Mouse (Mus musculus): Measurements from ENCODE around the gene Ntm. TPM values are rescaled to one million over a fixed set of nuclear protein-coding genes. Genes with fewer than 3 reads are reported as not detected.

Gene Ntm
- polyA plus RNA-seq, 1 experiment from 2014 or later, result 14.3 TPM

- Histone ChIP-seq H3K4me1 (replicated peaks; ENCODE audit: control insufficient read depth, insufficient read depth, low read length) (no peaks in the 10 kb centered on the region), H3K27me3 (ENCODE audit: control insufficient read depth, insufficient read depth, low read length) (no peaks in the 10 kb centered on the region), H3K27ac (ENCODE audit: low read depth, low read length) (no peak overlapping the region), H3K4me3 (ENCODE audit: low read depth, low read length) (no peak overlapping the region), H3K4me2 (ENCODE audit: low read depth, low read length, severe bottlenecking) (no peak overlapping the region), H3K9ac (ENCODE audit: low read length) (no peak overlapping the region), H3K9me3 (ENCODE audit: control insufficient read depth, low read length) (no peaks in the 10 kb centered on the region), H3K36me3 (ENCODE audit: control insufficient read depth, insufficient read depth, low read length) (no peaks in the 10 kb centered on the region)
- ATAC-seq (replicated peaks; ENCODE audit: low FRiP score), result no peak
- WGBS, result 75% methylated on average over 9 of the region's 9 CpGs
- no peak for DNase-seq (ENCODE audit: low spot score)
These were observed 64.4 kb downstream of the Ntm start for GRCm38 (mm10) chr9:29898406-29899054.

- no peak overlapping the region for H3K9ac ChIP-seq (ENCODE audit: low read length)
- H3K4me3 ChIP-seq (ENCODE audit: low read depth, low read length), result no peak overlapping the region
- ATAC-seq (replicated peaks; ENCODE audit: low FRiP score) (no peak), DNase-seq (ENCODE audit: low spot score) (no peak)
- no peak overlapping the region for H3K27ac ChIP-seq (ENCODE audit: low read depth, low read length)
- no peak overlapping the region for H3K4me2 ChIP-seq (ENCODE audit: low read depth, low read length, severe bottlenecking)
- no peaks in the 10 kb centered on the region for H3K4me1 ChIP-seq (replicated peaks; ENCODE audit: control insufficient read depth, insufficient read depth, low read length)
- 79% methylated on average over 4 of the region's 4 CpGs for WGBS
- no peaks in the 10 kb centered on the region for H3K36me3 ChIP-seq (ENCODE audit: control insufficient read depth, insufficient read depth, low read length)
- no peaks in the 10 kb centered on the region for H3K27me3 ChIP-seq (ENCODE audit: control insufficient read depth, insufficient read depth, low read length)
- no peaks in the 10 kb centered on the region for H3K9me3 ChIP-seq (ENCODE audit: control insufficient read depth, low read length)
These were observed 65.5 kb downstream of the Ntm start for GRCm38 (mm10) chr9:29897448-29897847.

- no peak overlapping the region for H3K9ac ChIP-seq (ENCODE audit: low read length)
- no peak overlapping the region for H3K4me2 ChIP-seq (ENCODE audit: low read depth, low read length, severe bottlenecking)
- WGBS, result 89% methylated on average over 5 of the region's 5 CpGs
These were observed 70.1 kb downstream of the Ntm start for GRCm38 (mm10) chr9:29892792-29893191.

GRCm38 (mm10) chr9:29888712-29889111 is 74.2 kb downstream of the Ntm start:
- no peaks in the 10 kb centered on the region for H3K9me3 ChIP-seq (ENCODE audit: control insufficient read depth, low read length)
- H3K9ac ChIP-seq (ENCODE audit: low read length), result no peak overlapping the region
- no peak for ATAC-seq (replicated peaks; ENCODE audit: low FRiP score)
- H3K27me3 ChIP-seq (ENCODE audit: control insufficient read depth, insufficient read depth, low read length), result no peaks in the 10 kb centered on the region
- H3K4me1 ChIP-seq (replicated peaks; ENCODE audit: control insufficient read depth, insufficient read depth, low read length), result no peaks in the 10 kb centered on the region
- no peaks in the 10 kb centered on the region for H3K36me3 ChIP-seq (ENCODE audit: control insufficient read depth, insufficient read depth, low read length)
- no peak overlapping the region for H3K4me3 ChIP-seq (ENCODE audit: low read depth, low read length)
- no peak for DNase-seq (ENCODE audit: low spot score)
- H3K4me2 ChIP-seq (ENCODE audit: low read depth, low read length, severe bottlenecking), result no peak overlapping the region
- 88% methylated on average over 3 of the region's 3 CpGs for WGBS
- H3K27ac ChIP-seq (ENCODE audit: low read depth, low read length), result no peak overlapping the region

More at GRCm38 (mm10) chr9:29892792-29893191, 70.1 kb downstream of the Ntm start:
- no peak for ATAC-seq (replicated peaks; ENCODE audit: low FRiP score)
- Histone ChIP-seq H3K27ac (ENCODE audit: low read depth, low read length) (no peak overlapping the region), H3K27me3 (ENCODE audit: control insufficient read depth, insufficient read depth, low read length) (no peaks in the 10 kb centered on the region), H3K36me3 (ENCODE audit: control insufficient read depth, insufficient read depth, low read length) (no peaks in the 10 kb centered on the region), H3K9me3 (ENCODE audit: control insufficient read depth, low read length) (no peaks in the 10 kb centered on the region), H3K4me1 (replicated peaks; ENCODE audit: control insufficient read depth, insufficient read depth, low read length) (no peaks in the 10 kb centered on the region), H3K4me3 (ENCODE audit: low read depth, low read length) (no peak overlapping the region)
- no peak for DNase-seq (ENCODE audit: low spot score)

GRCm38 (mm10) chr9:29887924-29888323 is 75.0 kb downstream of the Ntm start:
- Histone ChIP-seq H3K4me3 (ENCODE audit: low read depth, low read length) (no peak overlapping the region), H3K4me2 (ENCODE audit: low read depth, low read length, severe bottlenecking) (no peak overlapping the region), H3K9me3 (ENCODE audit: control insufficient read depth, low read length) (no peaks in the 10 kb centered on the region), H3K9ac (ENCODE audit: low read length) (no peak overlapping the region), H3K4me1 (replicated peaks; ENCODE audit: control insufficient read depth, insufficient read depth, low read length) (no peaks in the 10 kb centered on the region), H3K27me3 (ENCODE audit: control insufficient read depth, insufficient read depth, low read length) (no peaks in the 10 kb centered on the region), H3K36me3 (ENCODE audit: control insufficient read depth, insufficient read depth, low read length) (no peaks in the 10 kb centered on the region), H3K27ac (ENCODE audit: low read depth, low read length) (no peak overlapping the region)
- ATAC-seq (replicated peaks; ENCODE audit: low FRiP score), result no peak
- no peak for DNase-seq (ENCODE audit: low spot score)
- WGBS, result 87% methylated on average over 5 of the region's 5 CpGs

- DNase-seq (ENCODE audit: low spot score), result no peak
- ATAC-seq (replicated peaks; ENCODE audit: low FRiP score), result no peak
- Histone ChIP-seq H3K36me3 (ENCODE audit: control insufficient read depth, insufficient read depth, low read length) (no peaks in the 10 kb centered on the region), H3K4me1 (replicated peaks; ENCODE audit: control insufficient read depth, insufficient read depth, low read length) (no peaks in the 10 kb centered on the region), H3K9ac (ENCODE audit: low read length) (no peak overlapping the region), H3K9me3 (ENCODE audit: control insufficient read depth, low read length) (no peaks in the 10 kb centered on the region), H3K27ac (ENCODE audit: low read depth, low read length) (no peak overlapping the region), H3K4me2 (ENCODE audit: low read depth, low read length, severe bottlenecking) (no peak overlapping the region), H3K4me3 (ENCODE audit: low read depth, low read length) (no peak overlapping the region), H3K27me3 (ENCODE audit: control insufficient read depth, insufficient read depth, low read length) (no peaks in the 10 kb centered on the region)
- WGBS, result 35% methylated on average over 3 of the region's 3 CpGs
These were observed 78.9 kb downstream of the Ntm start for GRCm38 (mm10) chr9:29884062-29884461.

GRCm38 (mm10) chr9:29881614-29882013 is 81.3 kb downstream of the Ntm start:
- H3K4me1 ChIP-seq (replicated peaks; ENCODE audit: control insufficient read depth, insufficient read depth, low read length), result no peaks in the 10 kb centered on the region
- H3K4me3 ChIP-seq (ENCODE audit: low read depth, low read length), result no peak overlapping the region
- no peak overlapping the region for H3K27ac ChIP-seq (ENCODE audit: low read depth, low read length)
- H3K27me3 ChIP-seq (ENCODE audit: control insufficient read depth, insufficient read depth, low read length), result no peaks in the 10 kb centered on the region
- no peak overlapping the region for H3K9ac ChIP-seq (ENCODE audit: low read length)
- H3K9me3 ChIP-seq (ENCODE audit: control insufficient read depth, low read length), result no peaks in the 10 kb centered on the region
- no peaks in the 10 kb centered on the region for H3K36me3 ChIP-seq (ENCODE audit: control insufficient read depth, insufficient read depth, low read length)
- WGBS, result 84% methylated on average over 5 of the region's 5 CpGs
- ATAC-seq (replicated peaks; ENCODE audit: low FRiP score) (no peak), DNase-seq (ENCODE audit: low spot score) (no peak)
- H3K4me2 ChIP-seq (ENCODE audit: low read depth, low read length, severe bottlenecking), result no peak overlapping the region

GRCm38 (mm10) chr9:29877583-29877982 is 85.4 kb downstream of the Ntm start:
- Histone ChIP-seq H3K36me3 (ENCODE audit: control insufficient read depth, insufficient read depth, low read length) (no peaks in the 10 kb centered on the region), H3K4me3 (ENCODE audit: low read depth, low read length) (no peak overlapping the region), H3K4me1 (replicated peaks; ENCODE audit: control insufficient read depth, insufficient read depth, low read length) (no peaks in the 10 kb centered on the region), H3K27me3 (ENCODE audit: control insufficient read depth, insufficient read depth, low read length) (no peaks in the 10 kb centered on the region), H3K9me3 (ENCODE audit: control insufficient read depth, low read length) (no peaks in the 10 kb centered on the region), H3K4me2 (ENCODE audit: low read depth, low read length, severe bottlenecking) (no peak overlapping the region), H3K9ac (ENCODE audit: low read length) (no peak overlapping the region), H3K27ac (ENCODE audit: low read depth, low read length) (no peak overlapping the region)
- DNase-seq (ENCODE audit: low spot score) (no peak), ATAC-seq (replicated peaks; ENCODE audit: low FRiP score) (no peak)
- 82% methylated on average over 3 of the region's 3 CpGs for WGBS

GRCm38 (mm10) chr9:29867746-29868145 is 95.2 kb downstream of the Ntm start:
- Histone ChIP-seq H3K9me3 (ENCODE audit: control insufficient read depth, low read length) (no peaks in the 10 kb centered on the region), H3K27me3 (ENCODE audit: control insufficient read depth, insufficient read depth, low read length) (no peaks in the 10 kb centered on the region; the same call in 1 of the 2 replicates), H3K4me2 (ENCODE audit: low read depth, low read length, severe bottlenecking) (no peak overlapping the region), H3K36me3 (ENCODE audit: control insufficient read depth, insufficient read depth, low read length) (no peaks in the 10 kb centered on the region), H3K9ac (ENCODE audit: low read length) (no peak overlapping the region), H3K4me3 (ENCODE audit: low read depth, low read length) (no peak overlapping the region), H3K27ac (ENCODE audit: low read depth, low read length) (no peak overlapping the region), H3K4me1 (replicated peaks; ENCODE audit: control insufficient read depth, insufficient read depth, low read length) (peaks cover 9% of the 10 kb centered on the region; the same call in 1 of the 2 replicates)
- no peak for ATAC-seq (replicated peaks; ENCODE audit: low FRiP score)
- 68% methylated on average over 5 of the region's 5 CpGs for WGBS
- DNase-seq (ENCODE audit: low spot score), result no peak

All from forebrain, embryonic 11.5 days (tissue).